Mouse (Mus musculus) stomach, postnatal 0 days (tissue): ENCODE data around the gene Mtrex. TPM values are rescaled to one million over a fixed set of nuclear protein-coding genes. Genes with fewer than 3 reads are reported as not detected.
A peak's percentile ranks its signal among the peaks of the same experiment; 100 is the strongest.

Experiments
- ATAC-seq: fragments of 200-750 bp; cut with Nextera tagmentation; 2 replicates; pipeline ENCODE4 v1.8.0; 2017; ENCODE audit not compliant: low FRiP score, low TSS enrichment
- DNase-seq: peaks from one replicate; pipeline ENCODE4 v3.0.0-alpha.2; 2016; ENCODE audit warnings: low spot score
- H3K27ac ChIP-seq: fragments of 300-500 bp; sonication (generic); replicated peaks from 2 replicates; pipeline ENCODE4 v1.5.1; 2014; ENCODE audit warnings: mild to moderate bottlenecking, control low read depth
- H3K27me3 ChIP-seq: fragments of 300-500 bp; sonication (generic); 2 replicates; pipeline ENCODE4 v1.6.1; 2014; ENCODE audit warnings: low read length; ENCODE audit not compliant: control insufficient read depth, insufficient read depth
- H3K36me3 ChIP-seq: fragments of 300-500 bp; sonication (generic); 2 replicates; pipeline ENCODE4 v1.6.1; 2014; ENCODE audit warnings: low read length, mixed read lengths; ENCODE audit not compliant: control insufficient read depth, insufficient read depth
- H3K4me1 ChIP-seq: fragments of 300-500 bp; sonication (generic); replicated peaks from 2 replicates; pipeline ENCODE4 v1.6.1; 2014; ENCODE audit warnings: antibody characterized with exemption; ENCODE audit not compliant: control insufficient read depth, insufficient read depth
- H3K4me2 ChIP-seq: fragments of 300-500 bp; sonication (generic); replicated peaks from 2 replicates; pipeline ENCODE4 v1.6.1; 2014; ENCODE audit warnings: low read depth, mild to moderate bottlenecking, control low read depth, moderate library complexity
- H3K4me3 ChIP-seq: fragments of 300-500 bp; sonication (generic); 2 replicates; pipeline ENCODE4 v1.5.1; 2014; ENCODE audit warnings: low read depth, low read length, control low read depth
- H3K9ac ChIP-seq: fragments of 300-500 bp; sonication (generic); 2 replicates; pipeline ENCODE4 v1.6.1; 2014; ENCODE audit warnings: mild to moderate bottlenecking, low read length, control low read depth, mixed read lengths
- H3K9me3 ChIP-seq: fragments of 300-500 bp; sonication (generic); 2 replicates; pipeline ENCODE4 v1.6.1; 2016; ENCODE audit warnings: low read length; ENCODE audit not compliant: control insufficient read depth
- CTCF ChIP-seq: IDR thresholded peaks from 2 replicates; pipeline ENCODE4 v1.5.1; 2016; ENCODE audit warnings: antibody characterized with exemption, low read depth, mild to moderate bottlenecking, moderate library complexity
- EP300 ChIP-seq: optimal IDR thresholded peaks from 2 replicates; pipeline ENCODE3; 2016; ENCODE audit warnings: antibody characterized with exemption
- WGBS: fragments of 180-500 bp; shearing (Covaris S2); extraction: QIAGEN DNeasy Blood & Tissue Kit; methylation state at CpG from one replicate; pipeline ENCODE4 v1.1.7; 2014; 5-methylcytosine and 5-hydroxymethylcytosine counted together
- polyA plus RNA-seq: library from polyadenylated mRNA; unstranded; fragments of >200 nt; fragmentation: Nextera tagmentation; extraction: Ambion mirVana; gene quantifications from 2 replicates; pipeline ENCODE4 v1.2.1, GENCODE M21; 2015

Gene Mtrex
- polyA plus RNA-seq, 1 experiment from 2014 or later = 21.5 TPM

GRCm38 (mm10) chr13:112862978-112863677 lies 64.1 kb downstream of the Mtrex start:
- Histone ChIP-seq H3K4me2 (no peak overlapping the region), H3K9me3 (no peaks in the 10 kb centered on the region), H3K4me1 (no peaks in the 10 kb centered on the region), H3K27me3 (no peaks in the 10 kb centered on the region), H3K9ac (no peak overlapping the region), H3K27ac (no peak overlapping the region), H3K36me3 (peaks cover 12% of the 10 kb centered on the region), H3K4me3 (no peak overlapping the region)
- WGBS = 94% methylated on average over 1 of the region's 1 CpGs
- ATAC-seq (no peak), DNase-seq (no peak)
- TF ChIP-seq CTCF (no peak), EP300 (no peak)

- no peak for DNase-seq
- Histone ChIP-seq H3K4me2 (no peak overlapping the region), H3K4me3 (no peak overlapping the region), H3K9me3 (no peaks in the 10 kb centered on the region), H3K27me3 (no peaks in the 10 kb centered on the region), H3K9ac (no peak overlapping the region), H3K27ac (no peak overlapping the region), H3K36me3 (peaks cover 9% of the 10 kb centered on the region; the same call in 1 of the 2 replicates), H3K4me1 (no peaks in the 10 kb centered on the region)
- WGBS = 67% methylated on average over 3 of the region's 3 CpGs
- TF ChIP-seq EP300 (no peak), CTCF (no peak)
- ATAC-seq = no peak
Observed at GRCm38 (mm10) chr13:112862342-112862741, 64.9 kb downstream of the Mtrex start.

GRCm38 (mm10) chr13:112861825-112862306 lies 65.3 kb downstream of the Mtrex start:
- no peak overlapping the region for H3K9ac ChIP-seq
- H3K4me2 ChIP-seq = no peak overlapping the region
- peak; percentile 62 for DNase-seq
- TF ChIP-seq CTCF (no peak), EP300 (no peak)
- 21% methylated on average over 5 of the region's 5 CpGs for WGBS
- peaks cover 9% of the 10 kb centered on the region; the same call in 1 of the 2 replicates for H3K36me3 ChIP-seq
- ATAC-seq = peak; percentile 72
- no peaks in the 10 kb centered on the region for H3K9me3 ChIP-seq
- no peak overlapping the region for H3K27ac ChIP-seq
- no peak overlapping the region for H3K4me3 ChIP-seq
- no peaks in the 10 kb centered on the region for H3K4me1 ChIP-seq
- no peaks in the 10 kb centered on the region for H3K27me3 ChIP-seq

GRCm38 (mm10) chr13:112860911-112861310 lies 66.3 kb downstream of the Mtrex start:
- no peak overlapping the region for H3K4me2 ChIP-seq
- peaks cover 9% of the 10 kb centered on the region; the same call in 1 of the 2 replicates for H3K36me3 ChIP-seq
- H3K9me3 ChIP-seq = no peaks in the 10 kb centered on the region
- no peak for ATAC-seq
- H3K4me1 ChIP-seq = no peaks in the 10 kb centered on the region
- TF ChIP-seq EP300 = no peak
- TF ChIP-seq CTCF = no peak
- H3K27me3 ChIP-seq = no peaks in the 10 kb centered on the region
- no peak overlapping the region for H3K27ac ChIP-seq
- 86% methylated on average over 9 of the region's 9 CpGs for WGBS
- H3K9ac ChIP-seq = no peak overlapping the region
- DNase-seq = no peak
- H3K4me3 ChIP-seq = no peak overlapping the region

GRCm38 (mm10) chr13:112860370-112860769 lies 66.8 kb downstream of the Mtrex start:
- no peak overlapping the region for H3K27ac ChIP-seq
- H3K9ac ChIP-seq = no peak overlapping the region
- no peaks in the 10 kb centered on the region for H3K27me3 ChIP-seq
- H3K36me3 ChIP-seq = peaks cover 9% of the 10 kb centered on the region; the same call in 1 of the 2 replicates
- H3K4me2 ChIP-seq = no peak overlapping the region
- H3K9me3 ChIP-seq = no peaks in the 10 kb centered on the region
- no peak overlapping the region for H3K4me3 ChIP-seq
- WGBS = 82% methylated on average over 2 of the region's 2 CpGs
- DNase-seq (no peak), ATAC-seq (no peak)
- H3K4me1 ChIP-seq = no peaks in the 10 kb centered on the region
- no peak for TF ChIP-seq EP300
- TF ChIP-seq CTCF = no peak

- Histone ChIP-seq H3K4me3 (no peak overlapping the region), H3K4me1 (no peaks in the 10 kb centered on the region), H3K27me3 (no peaks in the 10 kb centered on the region), H3K9ac (no peak overlapping the region), H3K4me2 (no peak overlapping the region), H3K27ac (no peak overlapping the region), H3K36me3 (peaks cover 9% of the 10 kb centered on the region; the same call in 1 of the 2 replicates), H3K9me3 (no peaks in the 10 kb centered on the region)
- DNase-seq (no peak), ATAC-seq (no peak)
- 81% methylated on average over 21 of the region's 21 CpGs for WGBS
- TF ChIP-seq CTCF (no peak), EP300 (no peak)
Observed at GRCm38 (mm10) chr13:112859574-112860134, 67.5 kb downstream of the Mtrex start.
